Mouse (Mus musculus) midbrain, embryonic 13.5 days (tissue): ENCODE results near the gene Ackr3. TPM values are rescaled to one million over a fixed set of nuclear protein-coding genes. Genes with fewer than 3 reads are reported as not detected.

Experiments
- ATAC-seq: fragments of 200-750 bp; cut with Nextera tagmentation; 2 replicates; pipeline ENCODE4 v1.8.0; 2017; ENCODE audit warnings: mild to moderate bottlenecking, moderate TSS enrichment, moderate library complexity
- H3K27ac ChIP-seq: fragments of 300-500 bp; sonication (generic); 2 replicates; pipeline ENCODE4 v1.5.1; 2015; ENCODE audit warnings: inconsistent platforms, mild to moderate bottlenecking, moderate library complexity
- H3K27me3 ChIP-seq: fragments of 300-500 bp; sonication (generic); 2 replicates; pipeline ENCODE4 v1.6.1; 2015; ENCODE audit warnings: mild to moderate bottlenecking, inconsistent platforms
- H3K36me3 ChIP-seq: fragments of 300-500 bp; sonication (generic); 2 replicates; pipeline ENCODE4 v1.6.1; 2015; ENCODE audit warnings: mild to moderate bottlenecking, inconsistent platforms
- H3K4me1 ChIP-seq: fragments of 300-500 bp; sonication (generic); replicated peaks from 2 replicates; pipeline ENCODE4 v1.6.1; 2015; ENCODE audit warnings: inconsistent platforms
- H3K4me2 ChIP-seq: fragments of 300-500 bp; sonication (generic); replicated peaks from 2 replicates; pipeline ENCODE4 v1.6.1; 2015; ENCODE audit warnings: moderate library complexity, mild to moderate bottlenecking, inconsistent platforms
- H3K4me3 ChIP-seq: fragments of 300-500 bp; sonication (generic); replicated peaks from 2 replicates; pipeline ENCODE4 v1.5.1; 2015; ENCODE audit warnings: mild to moderate bottlenecking, inconsistent platforms
- H3K9ac ChIP-seq: fragments of 300-500 bp; sonication (generic); replicated peaks from 2 replicates; pipeline ENCODE4 v1.6.1; 2015; ENCODE audit warnings: mild to moderate bottlenecking, inconsistent platforms
- H3K9me3 ChIP-seq: fragments of 300-500 bp; sonication (generic); 2 replicates; pipeline ENCODE4 v1.6.1; 2016; ENCODE audit warnings: mild to moderate bottlenecking, inconsistent platforms
- WGBS: fragments of 180-500 bp; shearing (Covaris S2); methylation state at CpG from one replicate; pipeline ENCODE4 v1.1.7; 2015; 5-methylcytosine and 5-hydroxymethylcytosine counted together
- polyA plus RNA-seq: library from polyadenylated mRNA; unstranded; fragments of >200 nt; fragmentation: Nextera tagmentation; extraction: Ambion mirVana; gene quantifications from 2 replicates; pipeline ENCODE4 v1.2.1, GENCODE M21; 2015

The Ackr3 gene
- polyA plus RNA-seq, 1 experiment from 2014 or later = 17.1 TPM

DNA sequence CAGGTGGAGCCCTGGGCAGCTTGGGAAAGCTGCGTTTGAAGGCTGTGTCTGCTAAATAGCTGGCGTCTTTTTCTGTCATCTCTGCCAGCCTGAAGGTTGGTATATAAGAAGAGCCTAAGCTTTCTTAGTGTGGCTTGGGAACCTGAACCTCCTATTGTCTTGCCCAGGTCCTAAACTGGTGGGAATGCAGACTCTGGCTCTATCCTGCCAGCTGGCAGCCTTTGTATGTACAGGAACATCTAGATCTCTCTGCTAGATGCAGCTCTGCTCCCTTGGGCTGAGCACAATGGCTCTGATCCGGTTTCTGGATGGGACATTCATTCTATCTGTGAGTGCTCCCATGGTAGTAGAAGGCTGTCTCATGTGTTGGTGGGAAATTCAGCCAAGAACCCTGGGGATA, 2.9 kb downstream of the Ackr3 start:
- no peak for ATAC-seq
- peaks cover 15% of the 10 kb centered on the region for H3K27me3 ChIP-seq
- no peaks in the 10 kb centered on the region for H3K9me3 ChIP-seq
- peaks cover 89% of the 10 kb centered on the region for H3K4me1 ChIP-seq
- WGBS = 32% methylated on average over 3 of the region's 3 CpGs
- peak overlapping the region; percentile 65 for H3K4me2 ChIP-seq
- H3K36me3 ChIP-seq = no peaks in the 10 kb centered on the region
- peak overlapping the region; percentile 63 for H3K27ac ChIP-seq
- H3K9ac ChIP-seq = peak overlapping the region; percentile 51
- H3K4me3 ChIP-seq = peak overlapping the region; percentile 58

DNA sequence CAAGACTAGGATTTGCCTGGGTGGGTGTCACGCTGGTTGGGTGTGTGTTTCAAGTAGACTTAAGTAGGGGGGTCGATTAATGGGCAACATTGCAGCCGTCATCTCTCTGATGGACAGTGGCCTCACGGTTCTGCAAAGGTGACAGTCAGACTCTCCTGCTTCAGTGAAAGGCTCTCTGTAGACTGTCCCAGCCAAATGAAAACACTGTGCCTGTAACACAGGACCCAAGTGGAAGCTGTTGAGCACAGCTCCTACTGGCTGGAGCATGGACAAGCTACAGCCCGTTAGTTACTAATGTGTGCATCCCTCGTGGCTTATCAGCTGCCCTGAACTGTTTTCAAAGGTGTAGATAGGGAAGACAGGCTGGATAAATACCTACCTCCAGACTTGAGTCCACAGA, 3.5 kb downstream of the Ackr3 start:
- H3K9me3 ChIP-seq = no peaks in the 10 kb centered on the region
- H3K4me2 ChIP-seq = peak overlapping the region; percentile 65
- H3K36me3 ChIP-seq = no peaks in the 10 kb centered on the region
- WGBS = 42% methylated on average over 6 of the region's 6 CpGs
- H3K4me3 ChIP-seq = peak overlapping the region; percentile 58
- ATAC-seq = no peak
- H3K27ac ChIP-seq = 0 out of 2 replicates have a peak overlapping the region, but pooled peaks have one; percentile 63
- H3K27me3 ChIP-seq = peaks cover 11% of the 10 kb centered on the region
- H3K4me1 ChIP-seq = peaks cover 87% of the 10 kb centered on the region
- H3K9ac ChIP-seq = peak overlapping the region; percentile 51

DNA sequence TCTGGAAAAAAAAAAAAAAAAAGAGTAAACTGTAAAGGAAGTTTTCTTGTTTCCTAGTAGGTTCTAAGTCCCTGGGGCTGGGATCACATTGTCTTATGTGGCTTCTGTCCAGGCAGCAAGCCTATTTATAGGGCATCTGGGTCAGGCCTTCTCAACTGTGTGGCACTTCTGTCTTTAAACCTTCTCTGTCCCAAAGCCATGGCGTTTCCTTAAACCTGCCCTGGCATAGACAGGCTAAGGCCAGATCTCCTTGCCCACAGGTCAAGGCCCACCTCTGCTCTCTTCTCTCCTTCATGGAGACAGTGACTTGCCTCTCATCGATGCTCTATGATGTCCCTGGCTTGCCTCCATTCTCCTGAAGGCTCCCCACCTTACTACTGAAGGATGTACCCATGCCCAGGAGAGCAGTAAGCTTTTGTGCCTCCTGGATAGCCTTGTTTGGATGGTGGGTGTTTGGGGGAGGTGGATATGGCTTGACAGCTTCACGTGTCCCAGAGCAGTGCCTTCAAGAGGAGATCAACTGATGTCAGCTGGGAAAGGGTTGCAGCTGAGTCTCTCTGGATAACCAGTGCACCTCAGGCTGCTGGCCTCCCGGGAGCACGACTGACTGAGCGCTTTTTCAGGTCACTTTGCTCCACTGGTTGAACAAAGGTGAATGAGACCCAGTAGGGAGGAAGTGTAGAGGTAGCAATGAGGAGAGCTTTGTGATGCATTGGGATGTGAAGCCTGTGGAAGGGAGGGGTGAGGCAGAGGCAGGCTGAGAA, 4.1 kb downstream of the Ackr3 start:
- peaks cover 85% of the 10 kb centered on the region for H3K4me1 ChIP-seq
- H3K9me3 ChIP-seq = no peaks in the 10 kb centered on the region
- no peak overlapping the region for H3K9ac ChIP-seq
- H3K27ac ChIP-seq = peak overlapping the region; percentile 70
- ATAC-seq = no peak
- H3K4me2 ChIP-seq = peak overlapping the region; percentile 65
- H3K4me3 ChIP-seq = peak overlapping the region; percentile 58
- 50% methylated on average over 6 of the region's 6 CpGs for WGBS
- H3K27me3 ChIP-seq = peaks cover 5% of the 10 kb centered on the region
- no peaks in the 10 kb centered on the region for H3K36me3 ChIP-seq

DNA sequence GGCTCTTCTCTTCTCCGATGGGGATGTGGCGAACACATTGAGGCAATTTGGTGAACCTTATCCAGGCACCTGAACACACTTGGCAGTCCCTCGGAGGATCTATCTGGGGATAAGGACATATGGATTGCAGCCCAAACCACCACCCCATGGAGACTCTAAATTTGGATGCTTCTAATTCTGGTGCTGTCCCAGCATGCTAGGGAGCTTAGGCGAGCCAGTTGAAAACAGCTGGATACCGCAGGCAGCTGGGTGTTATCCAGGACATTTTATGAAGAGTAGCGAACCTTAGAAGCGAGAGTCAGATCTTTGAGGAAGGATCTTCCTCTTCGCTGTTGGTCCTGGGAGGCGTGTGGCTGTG, 4.7 kb downstream of the Ackr3 start:
- no peak overlapping the region for H3K9ac ChIP-seq
- peaks cover 81% of the 10 kb centered on the region for H3K4me1 ChIP-seq
- peak overlapping the region; percentile 70 for H3K27ac ChIP-seq
- peak overlapping the region; percentile 58; the same call in 1 of the 2 replicates for H3K4me3 ChIP-seq
- H3K9me3 ChIP-seq = no peaks in the 10 kb centered on the region
- WGBS = 48% methylated on average over 9 of the region's 9 CpGs
- H3K27me3 ChIP-seq = no peaks in the 10 kb centered on the region
- ATAC-seq = no peak
- H3K4me2 ChIP-seq = peak overlapping the region; percentile 65
- H3K36me3 ChIP-seq = peaks cover under 1% of the 10 kb centered on the region; the same call in 1 of the 2 replicates

DNA sequence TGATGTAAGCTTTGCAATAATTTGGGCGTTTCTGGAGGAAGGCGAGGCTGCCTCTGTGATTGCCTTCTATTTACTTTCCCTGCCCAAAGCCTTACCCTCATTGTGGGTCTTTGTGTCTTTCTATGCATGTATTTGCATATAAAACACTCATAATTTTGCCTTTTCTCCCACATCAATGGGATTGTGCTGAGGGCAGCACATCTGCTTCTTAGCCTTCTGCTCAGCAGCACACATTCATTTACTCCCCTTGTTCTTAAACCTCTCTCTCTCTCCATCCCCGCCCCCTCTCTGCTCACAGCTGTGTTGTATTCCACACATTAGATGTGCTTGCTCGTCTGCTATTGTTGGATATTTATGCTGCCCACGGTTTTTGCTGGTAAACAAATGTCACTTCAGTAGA, 5.3 kb downstream of the Ackr3 start:
- WGBS = 38% methylated on average over 5 of the region's 5 CpGs
- H3K4me2 ChIP-seq = peak overlapping the region; percentile 65
- H3K4me1 ChIP-seq = peaks cover 79% of the 10 kb centered on the region
- no peaks in the 10 kb centered on the region for H3K27me3 ChIP-seq
- H3K9me3 ChIP-seq = no peaks in the 10 kb centered on the region
- 0 out of 2 replicates have a peak overlapping the region, but pooled peaks have one; percentile 58 for H3K4me3 ChIP-seq
- peak; percentile 59 for ATAC-seq
- peak overlapping the region; percentile 70; the same call in 1 of the 2 replicates for H3K27ac ChIP-seq
- peaks cover 6% of the 10 kb centered on the region for H3K36me3 ChIP-seq
- H3K9ac ChIP-seq = no peak overlapping the region

DNA sequence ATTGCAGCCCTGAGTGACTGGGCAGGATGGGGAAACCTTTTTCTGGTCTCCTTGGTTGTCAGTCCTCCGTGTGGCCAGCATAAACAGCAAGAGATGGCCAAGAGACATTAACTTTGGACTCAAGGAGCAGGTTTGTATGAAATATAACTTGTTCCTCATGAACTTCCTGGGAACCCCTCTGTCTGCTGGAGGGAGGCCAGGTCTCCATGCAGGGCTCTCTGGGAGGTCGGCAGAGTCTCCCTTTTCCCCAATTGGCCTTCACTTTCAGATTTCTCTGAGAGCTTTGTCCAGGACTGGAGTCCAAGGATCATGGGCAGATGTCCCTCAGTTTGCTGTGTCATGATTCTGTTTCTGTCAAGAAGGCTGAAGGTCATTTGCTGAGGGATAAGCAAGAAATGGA, 6.0 kb downstream of the Ackr3 start:
- Histone ChIP-seq H3K9ac (no peak overlapping the region), H3K4me1 (peaks cover 77% of the 10 kb centered on the region), H3K9me3 (no peaks in the 10 kb centered on the region), H3K4me3 (no peak overlapping the region), H3K27ac (no peak overlapping the region), H3K4me2 (peak overlapping the region; percentile 17; the same call in 1 of the 2 replicates), H3K36me3 (peaks cover 13% of the 10 kb centered on the region), H3K27me3 (no peaks in the 10 kb centered on the region)
- no peak for ATAC-seq
- 77% methylated on average over 2 of the region's 2 CpGs for WGBS

DNA sequence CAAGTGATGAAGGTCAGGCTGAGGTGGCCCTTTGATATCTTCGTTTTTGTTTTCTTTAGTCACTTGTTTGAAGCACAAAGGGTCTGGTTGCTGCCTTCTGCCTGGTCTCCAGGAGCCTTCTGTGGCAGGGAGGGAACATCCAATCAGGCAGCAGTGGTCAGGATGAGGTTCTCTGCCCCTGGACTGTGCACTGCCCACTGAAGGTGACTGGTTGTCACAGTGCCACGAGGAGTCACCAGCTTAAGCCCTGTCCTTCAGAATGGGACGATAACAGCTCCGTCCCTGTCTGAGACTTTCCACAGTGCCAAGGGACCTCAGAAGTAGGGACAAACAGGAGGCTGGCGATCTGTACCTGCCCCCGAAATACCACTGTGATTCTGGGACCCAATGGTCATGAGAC, 6.6 kb downstream of the Ackr3 start:
- Histone ChIP-seq H3K27me3 (no peaks in the 10 kb centered on the region), H3K4me1 (peaks cover 71% of the 10 kb centered on the region), H3K4me2 (peak overlapping the region; percentile 17; the same call in 1 of the 2 replicates), H3K4me3 (no peak overlapping the region), H3K9ac (no peak overlapping the region), H3K9me3 (no peaks in the 10 kb centered on the region), H3K27ac (no peak overlapping the region), H3K36me3 (peaks cover 16% of the 10 kb centered on the region)
- WGBS = 87% methylated on average over 6 of the region's 6 CpGs
- ATAC-seq = no peak

DNA sequence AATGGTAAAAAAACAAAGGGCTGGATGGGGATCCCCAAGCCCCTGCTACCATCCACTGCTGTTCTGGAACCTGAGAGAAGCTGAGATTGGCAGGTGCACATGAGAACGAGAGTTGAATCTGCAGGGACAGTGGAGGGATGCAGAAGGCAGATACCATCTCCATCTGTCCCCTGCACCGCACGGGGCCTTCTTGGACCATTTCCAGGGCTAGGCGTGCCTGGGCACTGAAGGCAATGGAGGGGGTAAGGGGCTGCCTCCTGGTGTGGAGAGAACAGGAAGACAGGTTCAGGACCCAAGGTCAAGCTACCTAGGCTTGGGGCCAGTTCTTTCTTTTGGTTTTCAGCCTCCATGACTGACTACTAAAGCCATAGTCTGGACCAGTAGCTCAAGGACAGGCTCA, 7.0 kb downstream of the Ackr3 start:
- Histone ChIP-seq H3K9ac (no peak overlapping the region), H3K4me2 (peak overlapping the region; percentile 17; the same call in 1 of the 2 replicates)
- no peak for ATAC-seq

DNA sequence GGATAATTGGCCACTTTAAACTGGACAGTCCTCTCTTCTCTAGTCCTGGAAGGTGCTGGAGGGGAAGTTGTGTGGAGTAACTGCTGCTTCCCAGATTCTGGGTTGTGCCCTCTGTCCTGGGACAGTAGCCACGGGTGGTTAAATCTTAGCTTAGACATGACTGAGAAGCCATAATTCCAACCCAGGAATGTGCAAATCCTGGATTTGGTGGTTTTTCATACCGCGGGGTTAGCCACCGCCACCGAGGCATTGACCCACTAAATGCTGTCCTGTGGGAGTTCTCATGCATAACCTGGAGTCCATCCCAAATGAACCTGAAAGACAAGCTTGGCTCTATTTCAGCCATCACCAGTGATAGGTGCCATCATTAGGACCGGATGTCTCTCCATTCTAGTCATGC, 8.6 kb downstream of the Ackr3 start:
- Histone ChIP-seq H3K36me3 (peaks cover 30% of the 10 kb centered on the region), H3K27ac (no peak overlapping the region), H3K4me3 (no peak overlapping the region), H3K9me3 (no peaks in the 10 kb centered on the region), H3K4me1 (peaks cover 51% of the 10 kb centered on the region), H3K27me3 (no peaks in the 10 kb centered on the region), H3K4me2 (no peak overlapping the region), H3K9ac (no peak overlapping the region)
- no peak for ATAC-seq
- WGBS = 92% methylated on average over 6 of the region's 6 CpGs

More for the DNA sequence above, 7.0 kb downstream of the Ackr3 start:
- Histone ChIP-seq H3K36me3 (peaks cover 20% of the 10 kb centered on the region), H3K9me3 (no peaks in the 10 kb centered on the region), H3K27ac (no peak overlapping the region), H3K27me3 (no peaks in the 10 kb centered on the region), H3K4me1 (peaks cover 67% of the 10 kb centered on the region), H3K4me3 (no peak overlapping the region)
- WGBS = 63% methylated on average over 4 of the region's 4 CpGs

DNA sequence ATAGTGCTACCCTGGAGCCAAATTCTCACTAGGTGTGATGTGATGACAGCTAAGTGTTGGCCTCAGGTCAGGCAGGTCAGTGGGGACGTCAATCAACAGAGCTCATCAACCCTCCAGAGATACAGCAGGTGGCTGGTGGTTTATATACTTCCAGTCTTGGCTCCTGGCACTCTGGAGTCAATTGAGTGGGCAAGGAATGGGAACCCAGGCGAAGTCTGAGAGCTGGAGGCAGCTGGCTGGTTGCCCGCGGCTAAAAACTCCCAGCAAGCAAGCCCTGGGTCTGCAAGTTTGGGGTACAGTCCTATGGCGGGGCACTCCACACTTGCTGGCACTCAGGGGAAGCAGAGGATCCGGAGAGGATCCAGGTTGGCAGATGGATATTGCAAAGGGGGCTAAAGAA, 9.1 kb downstream of the Ackr3 start:
- H3K9ac ChIP-seq = no peak overlapping the region
- no peak overlapping the region for H3K4me2 ChIP-seq
- no peak overlapping the region for H3K4me3 ChIP-seq
- H3K4me1 ChIP-seq = peaks cover 45% of the 10 kb centered on the region
- 84% methylated on average over 6 of the region's 6 CpGs for WGBS
- no peaks in the 10 kb centered on the region for H3K9me3 ChIP-seq
- H3K27me3 ChIP-seq = no peaks in the 10 kb centered on the region
- 0 out of 2 replicates have a peak overlapping the region, but pooled peaks have one; percentile 8 for H3K27ac ChIP-seq
- peaks cover 30% of the 10 kb centered on the region for H3K36me3 ChIP-seq
- ATAC-seq = no peak

DNA sequence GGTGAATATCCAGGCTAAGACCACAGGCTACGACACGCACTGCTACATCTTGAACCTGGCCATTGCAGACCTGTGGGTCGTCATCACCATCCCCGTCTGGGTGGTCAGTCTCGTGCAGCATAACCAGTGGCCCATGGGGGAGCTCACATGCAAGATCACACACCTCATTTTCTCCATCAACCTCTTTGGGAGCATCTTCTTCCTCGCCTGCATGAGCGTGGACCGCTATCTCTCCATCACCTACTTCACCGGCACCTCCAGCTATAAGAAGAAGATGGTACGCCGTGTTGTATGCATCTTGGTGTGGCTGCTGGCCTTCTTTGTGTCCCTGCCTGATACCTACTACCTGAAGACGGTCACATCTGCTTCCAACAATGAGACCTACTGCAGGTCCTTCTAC, 10.2 kb downstream of the Ackr3 start:
- H3K27ac ChIP-seq = no peak overlapping the region
- H3K4me2 ChIP-seq = no peak overlapping the region
- H3K36me3 ChIP-seq = peaks cover 30% of the 10 kb centered on the region
- H3K9ac ChIP-seq = no peak overlapping the region
- H3K4me3 ChIP-seq = no peak overlapping the region
- ATAC-seq = no peak
- WGBS = 97% methylated on average over 12 of the region's 12 CpGs
- no peaks in the 10 kb centered on the region for H3K9me3 ChIP-seq
- peaks cover 34% of the 10 kb centered on the region for H3K4me1 ChIP-seq
- H3K27me3 ChIP-seq = peaks cover 3% of the 10 kb centered on the region; the same call in 1 of the 2 replicates

DNA sequence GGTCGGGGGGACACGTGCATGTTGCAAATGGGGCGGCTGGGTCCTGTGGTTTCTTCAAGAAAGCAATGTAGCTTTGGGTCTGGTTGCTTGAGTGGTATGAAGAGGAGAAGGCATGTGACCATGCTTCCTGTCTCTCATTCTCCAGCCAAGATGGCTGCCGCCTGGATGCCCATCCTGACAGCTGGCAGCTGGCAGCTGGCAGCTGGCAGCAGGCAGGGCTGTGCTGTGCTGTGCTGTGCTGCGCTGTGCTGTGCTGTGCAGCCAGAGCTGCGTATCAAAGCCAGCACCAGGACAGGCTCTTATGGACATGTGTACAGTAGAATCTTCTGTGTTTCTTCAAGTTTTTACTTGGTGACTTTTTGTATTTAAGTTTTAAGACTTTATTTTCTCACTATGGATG, 11.1 kb downstream of the Ackr3 start:
- H3K36me3 ChIP-seq = peaks cover 30% of the 10 kb centered on the region
- H3K9ac ChIP-seq = no peak overlapping the region
- WGBS = 93% methylated on average over 6 of the region's 6 CpGs
- H3K27ac ChIP-seq = no peak overlapping the region
- no peak overlapping the region for H3K4me3 ChIP-seq
- no peak for ATAC-seq
- H3K27me3 ChIP-seq = peaks cover 3% of the 10 kb centered on the region; the same call in 1 of the 2 replicates
- peaks cover 30% of the 10 kb centered on the region for H3K4me1 ChIP-seq
- H3K4me2 ChIP-seq = no peak overlapping the region
- H3K9me3 ChIP-seq = no peaks in the 10 kb centered on the region
